Mouse (Mus musculus): ENCODE data around the gene Ap2b1. TPM values are rescaled to one million over a fixed set of nuclear protein-coding genes. Genes with fewer than 3 reads are reported as not detected.

Gene Ap2b1
- polyA plus RNA-seq, 1 experiment from 2014 or later, result 51.5 TPM

DNA sequence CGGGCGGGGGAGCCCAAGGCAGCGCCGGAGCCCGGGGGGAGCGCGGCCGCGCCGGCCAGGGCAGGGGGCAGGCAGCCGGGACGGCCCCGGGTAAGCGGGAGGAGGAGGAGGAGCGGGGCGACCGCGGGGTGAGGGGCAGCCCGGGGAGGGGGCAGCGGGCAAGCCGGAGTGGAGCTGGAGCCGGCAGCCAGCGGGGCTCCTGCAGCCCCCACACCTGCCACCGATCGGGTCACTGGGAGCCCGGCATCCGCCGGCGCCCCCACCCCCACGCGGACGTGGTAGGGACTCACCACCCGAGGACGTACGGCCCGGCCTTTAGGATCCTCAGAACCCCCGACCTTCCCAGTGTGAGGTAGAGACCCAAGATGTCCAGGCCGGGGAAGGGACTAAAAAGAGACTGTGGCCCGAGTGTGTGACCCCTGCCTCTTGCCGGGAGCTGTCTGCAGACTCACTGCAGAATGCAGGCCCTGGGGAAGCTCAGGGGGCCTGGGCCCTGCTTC, 111.0 kb downstream of the Ap2b1 start:
- 1% methylated on average over 34 of the region's 40 CpGs for WGBS (ENCODE audit: insufficient replicate concordance)
- peaks cover 33% of the 10 kb centered on the region for H3K4me1 ChIP-seq (ENCODE audit: control insufficient read depth, insufficient read depth, low read length)
- H3K27me3 ChIP-seq (ENCODE audit: control insufficient read depth, insufficient read depth, low read length), result peaks cover 8% of the 10 kb centered on the region; the same call in 1 of the 2 replicates
- H3K4me2 ChIP-seq, result peak overlapping the region; percentile 84
- peak overlapping the region; percentile 12; the same call in 1 of the 2 replicates for H3K27ac ChIP-seq (ENCODE audit: low read depth, low read length)
- H3K9me3 ChIP-seq (replicated peaks; ENCODE audit: control insufficient read depth, low read length), result no peaks in the 10 kb centered on the region
- peak overlapping the region; percentile 80 for H3K9ac ChIP-seq (ENCODE audit: low read depth, low read length)
- ATAC-seq (replicated peaks; ENCODE audit: insufficient number of reproducible peaks, low FRiP score, low TSS enrichment), result 0 out of 2 replicates have a peak, but pooled peaks have one; percentile 7
- peak overlapping the region; percentile 74 for H3K4me3 ChIP-seq (ENCODE audit: low read depth, low read length)
- H3K36me3 ChIP-seq (ENCODE audit: control insufficient read depth, insufficient read depth, low read length), result no peaks in the 10 kb centered on the region

GRCm38 (mm10) chr11:83410510-83410909, 111.7 kb downstream of the Ap2b1 start:
- peak overlapping the region; percentile 74 for H3K4me3 ChIP-seq (ENCODE audit: low read depth, low read length)
- peaks cover 33% of the 10 kb centered on the region for H3K4me1 ChIP-seq (ENCODE audit: control insufficient read depth, insufficient read depth, low read length)
- ATAC-seq (replicated peaks; ENCODE audit: insufficient number of reproducible peaks, low FRiP score, low TSS enrichment), result no peak
- peaks cover 8% of the 10 kb centered on the region; the same call in 1 of the 2 replicates for H3K27me3 ChIP-seq (ENCODE audit: control insufficient read depth, insufficient read depth, low read length)
- no peaks in the 10 kb centered on the region for H3K36me3 ChIP-seq (ENCODE audit: control insufficient read depth, insufficient read depth, low read length)
- H3K9ac ChIP-seq (ENCODE audit: low read depth, low read length), result peak overlapping the region; percentile 80
- no peak overlapping the region for H3K27ac ChIP-seq (ENCODE audit: low read depth, low read length)
- 50% methylated on average over 6 of the region's 6 CpGs for WGBS (ENCODE audit: insufficient replicate concordance)
- peak overlapping the region; percentile 84 for H3K4me2 ChIP-seq
- H3K9me3 ChIP-seq (replicated peaks; ENCODE audit: control insufficient read depth, low read length), result no peaks in the 10 kb centered on the region

DNA sequence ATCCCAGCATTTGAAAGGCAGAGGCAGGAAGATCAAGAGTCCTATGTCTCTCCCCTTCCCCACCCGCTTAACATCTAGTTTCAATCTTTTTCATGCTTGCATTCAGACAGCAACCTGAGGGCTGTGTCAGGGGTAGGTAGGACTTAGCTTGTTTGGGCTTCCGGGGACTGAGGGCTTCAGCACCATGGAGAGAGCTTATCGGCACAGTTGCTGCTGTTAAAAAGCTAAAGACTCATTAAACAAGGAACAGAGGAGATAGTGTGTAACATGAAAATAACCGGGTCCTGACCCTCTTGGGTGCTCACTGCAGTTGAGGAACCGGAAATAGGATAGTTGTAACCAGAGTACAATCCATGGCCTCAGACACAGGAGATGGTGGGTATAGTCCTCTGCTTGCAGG, 118.3 kb downstream of the Ap2b1 start:
- H3K4me3 ChIP-seq (ENCODE audit: low read depth, low read length), result no peak overlapping the region
- ATAC-seq (replicated peaks; ENCODE audit: insufficient number of reproducible peaks, low FRiP score, low TSS enrichment), result no peak
- H3K9me3 ChIP-seq (replicated peaks; ENCODE audit: control insufficient read depth, low read length), result no peaks in the 10 kb centered on the region
- WGBS (ENCODE audit: insufficient replicate concordance), result 5% methylated on average over 5 of the region's 5 CpGs
- no peaks in the 10 kb centered on the region for H3K36me3 ChIP-seq (ENCODE audit: control insufficient read depth, insufficient read depth, low read length)
- H3K27me3 ChIP-seq (ENCODE audit: control insufficient read depth, insufficient read depth, low read length), result peaks cover 37% of the 10 kb centered on the region
- H3K4me1 ChIP-seq (ENCODE audit: control insufficient read depth, insufficient read depth, low read length), result peaks cover 5% of the 10 kb centered on the region; the same call in 1 of the 2 replicates
- H3K9ac ChIP-seq (ENCODE audit: low read depth, low read length), result no peak overlapping the region
- no peak overlapping the region for H3K4me2 ChIP-seq
- no peak overlapping the region for H3K27ac ChIP-seq (ENCODE audit: low read depth, low read length)

GRCm38 (mm10) chr11:83417708-83418107, 118.9 kb downstream of the Ap2b1 start:
- no peaks in the 10 kb centered on the region for H3K36me3 ChIP-seq (ENCODE audit: control insufficient read depth, insufficient read depth, low read length)
- no peak for ATAC-seq (replicated peaks; ENCODE audit: insufficient number of reproducible peaks, low FRiP score, low TSS enrichment)
- no peak overlapping the region for H3K4me2 ChIP-seq
- peaks cover 5% of the 10 kb centered on the region; the same call in 1 of the 2 replicates for H3K4me1 ChIP-seq (ENCODE audit: control insufficient read depth, insufficient read depth, low read length)
- H3K27me3 ChIP-seq (ENCODE audit: control insufficient read depth, insufficient read depth, low read length), result peaks cover 33% of the 10 kb centered on the region
- no peak overlapping the region for H3K4me3 ChIP-seq (ENCODE audit: low read depth, low read length)
- WGBS (ENCODE audit: insufficient replicate concordance), result 67% methylated on average over 7 of the region's 7 CpGs
- H3K27ac ChIP-seq (ENCODE audit: low read depth, low read length), result no peak overlapping the region
- H3K9me3 ChIP-seq (replicated peaks; ENCODE audit: control insufficient read depth, low read length), result no peaks in the 10 kb centered on the region
- no peak overlapping the region for H3K9ac ChIP-seq (ENCODE audit: low read depth, low read length)

DNA sequence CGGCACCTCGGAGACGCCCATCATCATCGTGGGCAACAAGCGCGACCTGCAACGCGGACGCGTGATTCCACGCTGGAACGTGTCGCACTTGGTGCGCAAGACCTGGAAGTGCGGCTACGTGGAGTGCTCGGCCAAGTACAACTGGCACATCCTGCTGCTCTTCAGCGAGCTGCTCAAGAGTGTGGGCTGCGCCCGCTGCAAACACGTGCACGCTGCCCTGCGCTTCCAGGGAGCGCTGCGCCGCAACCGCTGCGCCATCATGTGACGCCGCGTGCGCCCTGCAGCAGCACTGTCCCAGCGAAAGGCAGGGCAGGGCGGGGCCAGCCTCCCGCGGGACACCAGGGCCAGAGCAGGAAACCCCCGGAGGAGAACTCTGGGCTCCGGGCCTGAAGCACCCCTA, 119.7 kb downstream of the Ap2b1 start:
- H3K27me3 ChIP-seq (ENCODE audit: control insufficient read depth, insufficient read depth, low read length), result peaks cover 32% of the 10 kb centered on the region
- no peak for ATAC-seq (replicated peaks; ENCODE audit: insufficient number of reproducible peaks, low FRiP score, low TSS enrichment)
- peaks cover 5% of the 10 kb centered on the region; the same call in 1 of the 2 replicates for H3K4me1 ChIP-seq (ENCODE audit: control insufficient read depth, insufficient read depth, low read length)
- H3K27ac ChIP-seq (ENCODE audit: low read depth, low read length), result no peak overlapping the region
- H3K9ac ChIP-seq (ENCODE audit: low read depth, low read length), result no peak overlapping the region
- H3K4me3 ChIP-seq (ENCODE audit: low read depth, low read length), result no peak overlapping the region
- WGBS (ENCODE audit: insufficient replicate concordance), result 5% methylated on average over 38 of the region's 38 CpGs
- H3K9me3 ChIP-seq (replicated peaks; ENCODE audit: control insufficient read depth, low read length), result no peaks in the 10 kb centered on the region
- no peaks in the 10 kb centered on the region for H3K36me3 ChIP-seq (ENCODE audit: control insufficient read depth, insufficient read depth, low read length)
- H3K4me2 ChIP-seq, result peak overlapping the region; percentile 47

- Histone ChIP-seq H3K36me3 (ENCODE audit: control insufficient read depth, insufficient read depth, low read length) (no peaks in the 10 kb centered on the region), H3K4me1 (ENCODE audit: control insufficient read depth, insufficient read depth, low read length) (peaks cover 5% of the 10 kb centered on the region; the same call in 1 of the 2 replicates), H3K9me3 (replicated peaks; ENCODE audit: control insufficient read depth, low read length) (no peaks in the 10 kb centered on the region), H3K4me3 (ENCODE audit: low read depth, low read length) (no peak overlapping the region), H3K9ac (ENCODE audit: low read depth, low read length) (no peak overlapping the region), H3K27me3 (ENCODE audit: control insufficient read depth, insufficient read depth, low read length) (peaks cover 32% of the 10 kb centered on the region), H3K4me2 (no peak overlapping the region), H3K27ac (ENCODE audit: low read depth, low read length) (no peak overlapping the region)
- ATAC-seq (replicated peaks; ENCODE audit: insufficient number of reproducible peaks, low FRiP score, low TSS enrichment), result no peak
- 38% methylated on average over 4 of the region's 4 CpGs for WGBS (ENCODE audit: insufficient replicate concordance)
Observed at GRCm38 (mm10) chr11:83420338-83420737, 121.5 kb downstream of the Ap2b1 start.

DNA sequence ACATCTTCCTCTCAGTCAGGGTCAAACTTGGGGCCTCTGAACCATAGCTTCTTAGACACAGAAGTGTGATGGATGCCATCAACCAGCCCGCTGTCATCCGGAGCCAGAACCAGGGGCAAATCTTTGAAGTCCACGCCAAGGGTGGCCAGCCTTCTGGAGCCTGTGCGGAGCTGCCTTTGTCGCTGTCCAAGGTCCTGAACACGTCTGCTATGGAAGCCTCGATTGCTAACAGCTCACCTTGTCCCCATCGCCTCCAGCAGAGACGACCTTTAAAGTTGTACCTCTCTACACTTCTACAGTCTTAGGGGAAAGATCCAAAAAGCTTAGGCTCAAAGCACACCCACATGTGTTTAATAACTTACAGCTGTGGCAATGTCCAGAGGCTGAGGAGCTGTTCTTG, 122.5 kb downstream of the Ap2b1 start:
- Histone ChIP-seq H3K4me1 (ENCODE audit: control insufficient read depth, insufficient read depth, low read length) (peaks cover 5% of the 10 kb centered on the region; the same call in 1 of the 2 replicates), H3K36me3 (ENCODE audit: control insufficient read depth, insufficient read depth, low read length) (no peaks in the 10 kb centered on the region), H3K9ac (ENCODE audit: low read depth, low read length) (no peak overlapping the region), H3K4me3 (ENCODE audit: low read depth, low read length) (no peak overlapping the region), H3K27ac (ENCODE audit: low read depth, low read length) (no peak overlapping the region), H3K27me3 (ENCODE audit: control insufficient read depth, insufficient read depth, low read length) (peaks cover 37% of the 10 kb centered on the region), H3K9me3 (replicated peaks; ENCODE audit: control insufficient read depth, low read length) (no peaks in the 10 kb centered on the region), H3K4me2 (no peak overlapping the region)
- no peak for ATAC-seq (replicated peaks; ENCODE audit: insufficient number of reproducible peaks, low FRiP score, low TSS enrichment)
- WGBS (ENCODE audit: insufficient replicate concordance), result 3% methylated on average over 9 of the region's 9 CpGs

- WGBS (ENCODE audit: insufficient replicate concordance), result 6% methylated on average over 8 of the region's 8 CpGs
- no peak overlapping the region for H3K4me3 ChIP-seq (ENCODE audit: low read depth, low read length)
Observed at GRCm38 (mm10) chr11:83424681-83425080, 125.9 kb downstream of the Ap2b1 start.

GRCm38 (mm10) chr11:83426964-83427363, 128.1 kb downstream of the Ap2b1 start:
- 0 out of 2 replicates have a peak overlapping the region, but pooled peaks have one; percentile 40 for H3K9ac ChIP-seq (ENCODE audit: low read depth, low read length)
- H3K27ac ChIP-seq (ENCODE audit: low read depth, low read length), result no peak overlapping the region
- 19% methylated on average over 17 of the region's 17 CpGs for WGBS (ENCODE audit: insufficient replicate concordance)
- H3K27me3 ChIP-seq (ENCODE audit: control insufficient read depth, insufficient read depth, low read length), result peaks cover 30% of the 10 kb centered on the region
- H3K4me3 ChIP-seq (ENCODE audit: low read depth, low read length), result peak overlapping the region; percentile 19; the same call in 1 of the 2 replicates
- H3K4me1 ChIP-seq (ENCODE audit: control insufficient read depth, insufficient read depth, low read length), result peaks cover 20% of the 10 kb centered on the region
- no peak for ATAC-seq (replicated peaks; ENCODE audit: insufficient number of reproducible peaks, low FRiP score, low TSS enrichment)
- H3K36me3 ChIP-seq (ENCODE audit: control insufficient read depth, insufficient read depth, low read length), result no peaks in the 10 kb centered on the region
- peak overlapping the region; percentile 48 for H3K4me2 ChIP-seq
- H3K9me3 ChIP-seq (replicated peaks; ENCODE audit: control insufficient read depth, low read length), result no peaks in the 10 kb centered on the region

More at GRCm38 (mm10) chr11:83424681-83425080, 125.9 kb downstream of the Ap2b1 start:
- Histone ChIP-seq H3K9me3 (replicated peaks; ENCODE audit: control insufficient read depth, low read length) (no peaks in the 10 kb centered on the region), H3K4me1 (ENCODE audit: control insufficient read depth, insufficient read depth, low read length) (peaks cover 6% of the 10 kb centered on the region), H3K4me2 (no peak overlapping the region), H3K9ac (ENCODE audit: low read depth, low read length) (no peak overlapping the region), H3K27me3 (ENCODE audit: control insufficient read depth, insufficient read depth, low read length) (peaks cover 43% of the 10 kb centered on the region), H3K27ac (ENCODE audit: low read depth, low read length) (no peak overlapping the region), H3K36me3 (ENCODE audit: control insufficient read depth, insufficient read depth, low read length) (no peaks in the 10 kb centered on the region)
- no peak for ATAC-seq (replicated peaks; ENCODE audit: insufficient number of reproducible peaks, low FRiP score, low TSS enrichment)

Data from heart, embryonic 11.5 days (tissue).